Mouse (Mus musculus) small intestine, adult 2 months (tissue): ENCODE data around the gene Gar1. TPM values are rescaled to one million over a fixed set of nuclear protein-coding genes. Genes with fewer than 3 reads are reported as not detected.
A peak's percentile ranks its signal among the peaks of the same experiment; 100 is the strongest.

Source experiments
- H3K27ac ChIP-seq: fragments of 200-500 bp; 2 replicates; pipeline ENCODE4 v1.5.1; 2012; ENCODE audit warnings: low read depth, low read length, control low read depth, inconsistent platforms; ENCODE audit not compliant: insufficient read depth
- H3K27me3 ChIP-seq: fragments of 200-500 bp; 2 replicates; pipeline ENCODE4 v1.6.1; 2012; ENCODE audit warnings: mild to moderate bottlenecking, moderate library complexity, low read length, inconsistent platforms; ENCODE audit not compliant: control insufficient read depth, insufficient read depth
- H3K36me3 ChIP-seq: fragments of 200-500 bp; 2 replicates; pipeline ENCODE4 v1.6.1; 2012; ENCODE audit warnings: mild to moderate bottlenecking, low read length, control low read depth, inconsistent platforms; ENCODE audit not compliant: control insufficient read depth, insufficient read depth
- H3K4me1 ChIP-seq: fragments of 200-500 bp; 2 replicates; pipeline ENCODE4 v1.6.1; 2012; ENCODE audit warnings: low read length, inconsistent platforms, mixed read lengths; ENCODE audit not compliant: control insufficient read depth, insufficient read depth, insufficient read length
- H3K4me3 ChIP-seq: fragments of 200-500 bp; 2 replicates; pipeline ENCODE4 v1.5.1; 2012; ENCODE audit warnings: low read depth, mild to moderate bottlenecking, control low read depth, inconsistent platforms, low read length, moderate library complexity
- CTCF ChIP-seq: fragments of 200-500 bp; IDR thresholded peaks from 2 replicates; pipeline ENCODE4 v1.5.1; 2012; ENCODE audit warnings: low read depth, mild to moderate bottlenecking, control low read depth, inconsistent platforms, low read length, moderate library complexity, mixed read lengths; ENCODE audit not compliant: insufficient replicate concordance, insufficient read length; ENCODE audit errors: extremely low read depth
- POLR2A ChIP-seq: fragments of 200-500 bp; IDR thresholded peaks from 2 replicates; pipeline ENCODE4 v1.6.1; 2012; ENCODE audit warnings: low read depth, mild to moderate bottlenecking, control low read depth, inconsistent platforms, low read length, moderate library complexity
- WGBS: fragments of 180-500 bp; shearing (Covaris S2); methylation state at CpG from one replicate; pipeline ENCODE4 v1.1.7; 2018; 5-methylcytosine and 5-hydroxymethylcytosine counted together
- polyA plus RNA-seq: library from polyadenylated mRNA; depleted of rRNA; stranded (reverse); fragments of >200 nt; gene quantifications from 2 replicates; pipeline ENCODE4 v1.2.3, GENCODE M21; 2012; rRNA removed

Gene Gar1
- polyA plus RNA-seq, 1 experiment: 10.5 TPM

- H3K4me1 ChIP-seq: no peaks in the 10 kb centered on the region
- H3K36me3 ChIP-seq: peaks cover 13% of the 10 kb centered on the region
- H3K27me3 ChIP-seq: no peaks in the 10 kb centered on the region
- no peak overlapping the region for H3K27ac ChIP-seq
- WGBS: 49% methylated on average over 9 of the region's 9 CpGs
- TF ChIP-seq CTCF (no peak), POLR2A (no peak)
- no peak overlapping the region for H3K4me3 ChIP-seq
Measured at GRCm38 (mm10) chr3:129820847-129821246, 10.3 kb downstream of the Gar1 start.

GRCm38 (mm10) chr3:129803765-129804164 is 27.4 kb downstream of the Gar1 start, which contains the start of gene Lrit3:
Gene Lrit3 (minus strand): TSS chr3:129804030.
- H3K27ac ChIP-seq: no peak within 1 kb of the TSS
- H3K4me3 ChIP-seq: peak within 1 kb of the TSS; percentile 27; the same call in 1 of the 2 replicates
- no peaks in the 10 kb centered on the region for H3K27me3 ChIP-seq
- 49% methylated on average over 10 of the region's 10 CpGs for WGBS
- H3K4me1 ChIP-seq: no peaks in the 10 kb centered on the region
- H3K36me3 ChIP-seq: no peaks in the 10 kb centered on the region
- TF ChIP-seq POLR2A: no peak

GRCm38 (mm10) chr3:129799011-129799410 is 32.2 kb downstream of the Gar1 start:
- TF ChIP-seq POLR2A (no peak), CTCF (no peak)
- no peaks in the 10 kb centered on the region for H3K36me3 ChIP-seq
- H3K4me1 ChIP-seq: 0 out of 2 replicates have a peak, but pooled peaks cover 2% of the 10 kb centered on the region
- no peaks in the 10 kb centered on the region for H3K27me3 ChIP-seq
- no peak overlapping the region for H3K27ac ChIP-seq
- no peak overlapping the region for H3K4me3 ChIP-seq
- 53% methylated on average over 2 of the region's 2 CpGs for WGBS

- H3K4me1 ChIP-seq: 0 out of 2 replicates have a peak, but pooled peaks cover 2% of the 10 kb centered on the region
- no peaks in the 10 kb centered on the region for H3K27me3 ChIP-seq
- WGBS: 82% methylated on average over 11 of the region's 11 CpGs
- H3K4me3 ChIP-seq: no peak overlapping the region
- H3K36me3 ChIP-seq: no peaks in the 10 kb centered on the region
- no peak overlapping the region for H3K27ac ChIP-seq
- TF ChIP-seq CTCF (no peak), POLR2A (no peak)
Measured at GRCm38 (mm10) chr3:129798551-129798950, 32.6 kb downstream of the Gar1 start.

- Histone ChIP-seq H3K4me1 (0 out of 2 replicates have a peak, but pooled peaks cover 2% of the 10 kb centered on the region), H3K27me3 (no peaks in the 10 kb centered on the region), H3K27ac (no peak overlapping the region), H3K36me3 (no peaks in the 10 kb centered on the region), H3K4me3 (no peak overlapping the region)
- 56% methylated on average over 5 of the region's 5 CpGs for WGBS
- TF ChIP-seq POLR2A (no peak), CTCF (no peak)
Measured at GRCm38 (mm10) chr3:129797341-129797740, 33.9 kb downstream of the Gar1 start.

- TF ChIP-seq CTCF (no peak), POLR2A (no peak)
- no peak overlapping the region for H3K27ac ChIP-seq
- no peaks in the 10 kb centered on the region for H3K27me3 ChIP-seq
- no peak overlapping the region for H3K4me3 ChIP-seq
- no peaks in the 10 kb centered on the region for H3K36me3 ChIP-seq
- 80% methylated on average over 5 of the region's 5 CpGs for WGBS
- 0 out of 2 replicates have a peak, but pooled peaks cover 2% of the 10 kb centered on the region for H3K4me1 ChIP-seq
Measured at GRCm38 (mm10) chr3:129793801-129794200, 37.4 kb downstream of the Gar1 start.

- Histone ChIP-seq H3K4me3 (no peak overlapping the region), H3K27me3 (no peaks in the 10 kb centered on the region), H3K4me1 (no peaks in the 10 kb centered on the region), H3K36me3 (no peaks in the 10 kb centered on the region), H3K27ac (no peak overlapping the region)
- WGBS: 87% methylated on average over 3 of the region's 3 CpGs
- no peak for TF ChIP-seq CTCF
- no peak for TF ChIP-seq POLR2A
Measured at GRCm38 (mm10) chr3:129782746-129783145, 48.5 kb downstream of the Gar1 start.

GRCm38 (mm10) chr3:129781435-129781834 is 49.8 kb downstream of the Gar1 start:
- Histone ChIP-seq H3K4me1 (no peaks in the 10 kb centered on the region), H3K4me3 (no peak overlapping the region), H3K27me3 (no peaks in the 10 kb centered on the region), H3K27ac (no peak overlapping the region), H3K36me3 (no peaks in the 10 kb centered on the region)
- no peak for TF ChIP-seq CTCF
- no peak for TF ChIP-seq POLR2A
- WGBS: 61% methylated on average over 10 of the region's 10 CpGs

Other genes with a start within 250 kb of the Gar1 start
- gene Egf, start 76.1 kb downstream of the Gar1 start, polyA plus RNA-seq: 0.77 and 5.5 TPM in 2 replicates
- 0.20 TPM in 1 of 2 replicates, not detected in the other for gene Lrit3, start 27.4 kb downstream of the Gar1 start, polyA plus RNA-seq
- not detected in 2 replicates for gene Rrh, start 8.8 kb downstream of the Gar1 start, polyA plus RNA-seq
- 1.3 and 5.2 TPM in 2 replicates for gene Cfi, start 4.5 kb upstream of the Gar1 start, polyA plus RNA-seq
- gene Pla2g12a, start 47.2 kb upstream of the Gar1 start, polyA plus RNA-seq: 32.2 and 36.1 TPM in 2 replicates
- gene Casp6, start 70.0 kb upstream of the Gar1 start, polyA plus RNA-seq: 168 and 203 TPM in 2 replicates
- gene Mcub, start 138.8 kb upstream of the Gar1 start, polyA plus RNA-seq: 0.96 and 1.7 TPM in 2 replicates
- gene Sec24b, start 230.2 kb upstream of the Gar1 start, polyA plus RNA-seq: 34.0 and 53.7 TPM in 2 replicates